Mouse (Mus musculus) layer of hippocampus, adult 11-12 months (tissue): ENCODE measurements around the gene Arl10.

Experiments
- DNase-seq: peaks from one replicate; pipeline ENCODE4 v3.0.0; 2022; ENCODE audit warnings: low spot score

Gene Arl10

DNA sequence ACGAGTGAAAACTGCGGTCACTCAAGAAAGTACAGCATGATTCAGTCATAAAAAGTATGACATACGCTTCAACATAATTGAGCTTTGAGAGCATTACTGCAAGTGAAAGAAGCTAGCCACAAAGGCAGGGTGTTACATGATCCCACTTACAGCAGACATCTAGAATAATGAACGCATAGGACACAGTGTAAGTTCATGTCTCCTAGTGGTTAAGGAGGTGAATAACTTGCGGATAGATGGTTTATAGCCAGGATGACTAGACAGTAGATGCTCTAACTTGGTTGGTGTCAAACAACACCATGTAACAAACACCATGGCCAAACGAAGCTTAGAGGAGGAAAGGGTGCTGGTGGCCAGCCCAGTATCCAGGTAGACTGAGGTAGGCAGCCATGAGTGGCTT lies 42.2 kb downstream of the Arl10 start:
- no peak for DNase-seq

DNA sequence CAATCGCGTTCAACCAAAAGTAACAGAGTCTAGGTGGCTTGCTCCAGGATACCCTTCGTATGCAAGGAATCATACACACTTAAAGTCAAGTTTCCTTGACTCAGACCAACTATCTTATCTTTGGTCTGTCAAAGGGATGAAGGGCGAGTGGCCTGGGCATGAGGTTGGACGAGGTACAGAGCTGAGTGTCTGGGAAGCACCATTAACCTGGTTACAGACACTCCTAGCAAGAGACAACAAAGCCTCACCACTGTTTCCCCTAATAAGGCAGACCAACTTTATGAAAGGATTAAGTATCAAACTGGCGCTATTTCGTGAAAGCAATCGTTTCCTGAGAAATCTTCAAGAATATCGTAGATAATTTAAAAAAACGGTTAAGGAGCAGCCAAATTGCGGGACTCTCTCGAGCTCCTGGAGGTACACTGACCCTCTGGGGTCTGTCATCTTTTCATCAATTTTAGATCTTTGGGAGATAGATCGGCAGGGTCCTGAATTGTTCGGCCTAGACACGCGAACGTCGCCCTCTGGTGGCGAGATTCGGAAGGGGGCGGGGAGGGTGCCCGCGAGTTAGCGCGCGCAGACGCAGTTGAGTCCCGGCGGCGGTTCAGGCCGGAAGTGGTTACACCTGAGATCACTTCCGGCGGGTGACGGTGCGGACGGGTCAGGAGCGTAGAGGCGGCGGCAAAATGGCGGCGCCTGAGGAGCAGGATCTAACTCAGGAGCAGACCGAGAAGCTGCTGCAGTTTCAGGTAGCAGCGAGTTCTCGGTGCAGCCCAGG lies 46.5 kb downstream of the Arl10 start, which contains the start of gene Faf2:
Gene Faf2, plus strand, starts transcription at position 630 of the 778 bp plus-strand sequence.
- DNase-seq: peak; percentile 99

DNA sequence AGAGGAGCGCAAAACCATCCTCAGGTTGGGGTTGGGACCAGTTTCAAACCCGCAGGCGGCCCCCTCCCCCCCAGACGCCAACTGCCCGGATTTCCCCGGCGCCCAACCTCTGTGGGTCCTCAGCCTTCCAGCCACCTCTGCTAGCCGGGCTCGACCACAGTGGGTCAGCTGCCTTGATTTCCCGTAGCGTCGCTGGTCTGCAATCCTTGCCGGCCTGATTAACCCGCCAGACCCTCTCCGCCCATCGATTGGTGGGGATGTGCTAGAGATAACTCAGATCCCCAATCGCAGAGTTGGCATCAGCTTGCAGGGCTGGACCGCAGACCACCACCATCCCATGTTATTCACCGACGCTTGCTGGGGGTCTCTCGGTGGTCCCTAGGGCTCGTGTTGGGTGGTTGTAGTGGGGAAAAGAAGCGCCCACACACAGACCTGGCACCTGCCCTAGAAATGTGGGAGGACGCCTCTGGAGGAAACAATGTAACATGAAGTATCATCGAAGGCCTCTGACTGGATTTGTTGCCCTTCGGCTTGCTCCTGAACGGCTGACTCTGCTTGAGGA lies 47.2 kb downstream of the Arl10 start:
- no peak for DNase-seq

DNA sequence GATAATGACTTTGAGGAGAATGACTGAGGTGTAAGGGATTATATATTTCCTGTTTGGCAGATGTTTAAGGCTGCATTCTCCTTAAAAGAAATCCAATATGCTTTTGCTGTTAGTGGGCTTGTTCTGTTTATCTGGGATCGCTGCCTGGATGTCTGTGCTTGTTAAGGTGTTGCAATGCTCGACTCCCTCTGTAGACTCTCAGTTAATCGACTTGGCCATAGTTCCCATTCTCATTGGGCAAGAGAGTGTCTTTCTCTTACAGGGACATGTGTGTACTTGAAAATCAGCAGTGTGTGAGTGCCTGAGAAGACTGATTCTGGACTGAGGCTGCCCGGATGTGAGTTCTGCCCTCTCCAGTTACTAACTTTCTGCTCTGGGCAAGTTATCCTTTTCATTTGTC lies 54.3 kb downstream of the Arl10 start:
- DNase-seq: no peak
